Mouse (Mus musculus) ES-E14 (cell line): ENCODE results near the gene Fads3. TPM values are rescaled to one million over a fixed set of nuclear protein-coding genes. Genes with fewer than 3 reads are reported as not detected.

Experiments used
- DNase-seq: peaks from one replicate; pipeline ENCODE4 v3.0.0-alpha.2; 2013; ENCODE audit warnings: low read depth, low spot score
- H3K27ac ChIP-seq: 2 replicates; pipeline ENCODE4 v1.5.1; 2012; ENCODE audit warnings: low read depth, mild to moderate bottlenecking, low read length, moderate library complexity, mixed read lengths; ENCODE audit not compliant: poor library complexity, insufficient read depth, severe bottlenecking
- H3K36me3 ChIP-seq: 2 replicates; pipeline ENCODE4 v1.6.1; 2012; ENCODE audit warnings: mild to moderate bottlenecking, low read length, moderate library complexity, mixed read lengths; ENCODE audit not compliant: control insufficient read depth, poor library complexity, insufficient read depth, severe bottlenecking
- H3K4me1 ChIP-seq, 2 experiments: fragments of 150-350 bp in 1 of 2; sonication (generic) in 1 of 2; 2 replicates each; pipeline ENCODE4 v1.6.1; 2012; ENCODE audit warnings: low read length in 2 of 2, mild to moderate bottlenecking in 1 of 2, mixed read lengths in 1 of 2; ENCODE audit not compliant: control insufficient read depth in 2 of 2, insufficient read depth in 2 of 2, poor library complexity in 1 of 2
- H3K4me3 ChIP-seq, 2 experiments: fragments of 150-350 bp in 1 of 2; sonication (generic) in 1 of 2; 2 replicates each; pipeline ENCODE4 v1.5.1; 2012; ENCODE audit warnings: low read length in 2 of 2, low read depth in 1 of 2, mild to moderate bottlenecking in 1 of 2, mixed read lengths in 1 of 2; ENCODE audit not compliant: insufficient read depth in 1 of 2, poor library complexity in 1 of 2, severe bottlenecking in 1 of 2
- H3K9ac ChIP-seq: 2 replicates; pipeline ENCODE4 v1.6.1; 2012; ENCODE audit warnings: low read depth, mild to moderate bottlenecking, low read length, mixed read lengths; ENCODE audit not compliant: poor library complexity, insufficient read depth, severe bottlenecking
- H3K9me3 ChIP-seq: fragments of 150-350 bp; sonication (generic); 2 replicates; pipeline ENCODE4 v1.6.1; 2012; ENCODE audit warnings: low read depth, mild to moderate bottlenecking, low read length; ENCODE audit not compliant: control insufficient read depth, insufficient read depth
- CHD2 ChIP-seq: IDR thresholded peaks from 2 replicates; pipeline ENCODE4 v1.6.1; 2014; ENCODE audit warnings: mild to moderate bottlenecking, low read depth, low read length, inconsistent platforms
- HCFC1 ChIP-seq: IDR thresholded peaks from 2 replicates; pipeline ENCODE4 v1.6.1; 2012; ENCODE audit warnings: low read length, inconsistent platforms, borderline replicate concordance; ENCODE audit not compliant: insufficient read depth
- MAFK ChIP-seq: IDR thresholded peaks from 2 replicates; pipeline ENCODE4 v1.6.1; 2014; ENCODE audit warnings: mild to moderate bottlenecking, low read depth, low read length, inconsistent platforms; ENCODE audit not compliant: insufficient read depth
- ZC3H11A ChIP-seq: IDR thresholded peaks from 2 replicates; pipeline ENCODE4 v1.6.1; 2012; ENCODE audit warnings: low read depth, mild to moderate bottlenecking, inconsistent platforms, low read length, borderline replicate concordance
- ZNF384 ChIP-seq: IDR thresholded peaks from 2 replicates; pipeline ENCODE4 v1.6.1; 2012; ENCODE audit warnings: low read depth, low read length, inconsistent platforms
- in situ Hi-C, 2 experiments: fragments of 600-800 bp; cut with MboI; formaldehyde crosslinking; loops; one replicate each; pipeline ENCODE4 v1.15.1; 2025; ENCODE audit warnings: low sequenced_read_pairs in 2 of 2, inconsistent platforms in 1 of 2; ENCODE audit not compliant: unreplicated experiment in 2 of 2
- total RNA-seq: library from RNA; depleted of rRNA; stranded (reverse); fragments of 300-350 nt; gene quantifications from 2 replicates; pipeline ENCODE4 v1.2.3, GENCODE M21; 2012

Gene Fads3
- total RNA-seq, 1 experiment, result 7.2 TPM

- Histone ChIP-seq H3K4me3 (no peak overlapping the region), H3K9me3 (no peaks in the 10 kb centered on the region), H3K36me3 (peaks cover 42% of the 10 kb centered on the region), H3K27ac (no peak overlapping the region), H3K4me1 (peaks cover 0 to 2% of the 10 kb centered on the region in 2 experiments; a peak in 1 of 4 replicates), H3K9ac (no peak overlapping the region)
- DNase-seq, result no peak
- in situ Hi-C loops, result no loop called here
- TF ChIP-seq MAFK (no peak), ZNF384 (no peak), ZC3H11A (no peak), CHD2 (no peak), HCFC1 (no peak)
These were observed 20.9 kb downstream of the Fads3 start for GRCm38 (mm10) chr19:10062292-10062691.

GRCm38 (mm10) chr19:10062862-10063261 lies 21.5 kb downstream of the Fads3 start:
- H3K4me3 ChIP-seq, result no peak overlapping the region
- no peak overlapping the region for H3K27ac ChIP-seq
- H3K36me3 ChIP-seq, result peaks cover 44% of the 10 kb centered on the region
- H3K9ac ChIP-seq, result no peak overlapping the region
- H3K4me1 ChIP-seq, result peaks cover 0 to 2% of the 10 kb centered on the region in 2 experiments; a peak in 1 of 4 replicates
- in situ Hi-C loops, result no loop called here
- TF ChIP-seq ZNF384, result no peak
- no peak for TF ChIP-seq HCFC1
- no peak for TF ChIP-seq ZC3H11A
- DNase-seq, result no peak
- H3K9me3 ChIP-seq, result no peaks in the 10 kb centered on the region

GRCm38 (mm10) chr19:10064173-10065012 lies 23.0 kb downstream of the Fads3 start:
- H3K9ac ChIP-seq, result no peak overlapping the region
- peaks cover 0 to 2% of the 10 kb centered on the region in 2 experiments; a peak in 1 of 4 replicates for H3K4me1 ChIP-seq
- in situ Hi-C loops, result no loop called here
- H3K4me3 ChIP-seq, result no peak overlapping the region
- no peaks in the 10 kb centered on the region for H3K9me3 ChIP-seq
- no peak for DNase-seq
- H3K36me3 ChIP-seq, result peaks cover 46% of the 10 kb centered on the region
- TF ChIP-seq ZNF384, result no peak
- TF ChIP-seq CHD2, result no peak
- TF ChIP-seq HCFC1, result no peak
- no peak for TF ChIP-seq MAFK
- TF ChIP-seq ZC3H11A, result no peak
- no peak overlapping the region for H3K27ac ChIP-seq

- in situ Hi-C loops, result no loop called here
- no peak overlapping the region for H3K9ac ChIP-seq
- TF ChIP-seq ZC3H11A, result no peak
- TF ChIP-seq ZNF384, result no peak
- no peak for TF ChIP-seq MAFK
- TF ChIP-seq CHD2, result no peak
- no peak overlapping the region for H3K27ac ChIP-seq
- H3K4me1 ChIP-seq, result peaks cover 0 to 2% of the 10 kb centered on the region in 2 experiments; a peak in 1 of 4 replicates
- no peak for DNase-seq
- H3K4me3 ChIP-seq, result no peak overlapping the region
- H3K9me3 ChIP-seq, result no peaks in the 10 kb centered on the region
- H3K36me3 ChIP-seq, result peaks cover 57% of the 10 kb centered on the region
These were observed 24.3 kb downstream of the Fads3 start for GRCm38 (mm10) chr19:10065465-10066188.
